Mouse (Mus musculus): ENCODE measurements at regions not wholly inside any gene's neighbourhood (a gene's known extent, or its start where the extent isn't known, plus 50 kb on each side); places are given as distances from the start of the nearest gene placed in this dataset.
A peak's percentile ranks its signal among the peaks of the same experiment; 100 is the strongest.

- Histone ChIP-seq H3K36me3 (ENCODE audit: control insufficient read depth, insufficient read depth, low read length) (no peaks in the 10 kb centered on the region), H3K27me3 (ENCODE audit: control insufficient read depth, insufficient read depth, low read length) (no peaks in the 10 kb centered on the region), H3K9ac (ENCODE audit: low read length) (no peak overlapping the region), H3K9me3 (replicated peaks; ENCODE audit: control insufficient read depth, low read length) (no peaks in the 10 kb centered on the region), H3K4me3 (replicated peaks; ENCODE audit: low read length) (no peak overlapping the region), H3K27ac (ENCODE audit: low read length) (no peak overlapping the region), H3K4me2 (ENCODE audit: low read depth, low read length) (no peak overlapping the region), H3K4me1 (ENCODE audit: control insufficient read depth, insufficient read depth, low read length) (no peaks in the 10 kb centered on the region; the same call in 1 of the 2 replicates)
- peak; percentile 38; the same call in 1 of the 2 replicates for ATAC-seq (ENCODE audit: insufficient read depth, low FRiP score)
- 48% methylated on average over 3 of the region's 3 CpGs for WGBS
Observed at GRCm38 (mm10) chr11:31755858-31756257, 84.2 kb upstream of the Bod1 start.

DNA sequence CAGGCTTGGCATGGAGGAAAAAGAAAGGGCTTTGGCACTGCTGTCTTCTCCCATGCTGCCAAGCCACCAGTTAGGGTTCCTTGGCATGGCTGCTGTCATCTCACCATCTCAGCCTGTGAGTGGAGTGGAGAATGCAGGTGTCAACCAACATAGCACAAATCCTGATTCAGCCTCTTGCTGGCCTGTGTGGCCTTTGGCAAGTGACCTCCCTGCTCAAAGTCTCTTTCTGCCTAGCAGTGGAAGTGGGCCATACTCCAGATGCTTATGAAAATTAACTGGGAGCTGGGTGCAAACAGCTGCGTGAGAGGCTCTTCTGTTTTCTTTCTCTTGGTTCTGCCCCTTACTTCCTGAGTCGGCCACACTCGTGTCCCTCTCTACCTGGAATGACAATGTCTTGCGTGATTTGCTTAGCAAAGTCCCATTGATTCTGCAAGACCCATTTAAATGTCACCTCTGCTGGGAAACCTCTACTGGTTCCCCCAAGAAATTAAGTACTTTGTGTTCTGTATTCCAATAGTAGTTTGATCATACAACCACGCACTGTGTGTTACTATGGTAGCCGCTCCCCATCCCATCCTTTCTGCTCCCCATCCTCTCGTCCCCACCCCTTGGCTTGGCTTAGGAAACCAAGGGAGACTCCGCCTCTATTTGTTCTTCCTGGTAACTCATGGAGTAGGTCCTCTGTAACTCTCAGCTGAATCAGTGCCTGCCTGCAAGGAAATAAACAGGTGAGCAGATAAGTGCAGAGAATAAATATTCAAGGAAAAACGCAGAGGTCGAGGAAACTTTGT, 84.9 kb upstream of the Bod1 start:
- peak; percentile 56; the same call in 1 of the 2 replicates for ATAC-seq (ENCODE audit: insufficient read depth, low FRiP score)
- H3K4me1 ChIP-seq (ENCODE audit: control insufficient read depth, insufficient read depth, low read length): no peaks in the 10 kb centered on the region; the same call in 1 of the 2 replicates
- no peaks in the 10 kb centered on the region for H3K36me3 ChIP-seq (ENCODE audit: control insufficient read depth, insufficient read depth, low read length)
- no peak overlapping the region for H3K4me3 ChIP-seq (replicated peaks; ENCODE audit: low read length)
- peak overlapping the region; percentile 48; the same call in 1 of the 2 replicates for H3K27ac ChIP-seq (ENCODE audit: low read length)
- no peaks in the 10 kb centered on the region for H3K9me3 ChIP-seq (replicated peaks; ENCODE audit: control insufficient read depth, low read length)
- H3K27me3 ChIP-seq (ENCODE audit: control insufficient read depth, insufficient read depth, low read length): no peaks in the 10 kb centered on the region
- H3K4me2 ChIP-seq (ENCODE audit: low read depth, low read length): no peak overlapping the region
- WGBS: 66% methylated on average over 10 of the region's 10 CpGs
- H3K9ac ChIP-seq (ENCODE audit: low read length): no peak overlapping the region

DNA sequence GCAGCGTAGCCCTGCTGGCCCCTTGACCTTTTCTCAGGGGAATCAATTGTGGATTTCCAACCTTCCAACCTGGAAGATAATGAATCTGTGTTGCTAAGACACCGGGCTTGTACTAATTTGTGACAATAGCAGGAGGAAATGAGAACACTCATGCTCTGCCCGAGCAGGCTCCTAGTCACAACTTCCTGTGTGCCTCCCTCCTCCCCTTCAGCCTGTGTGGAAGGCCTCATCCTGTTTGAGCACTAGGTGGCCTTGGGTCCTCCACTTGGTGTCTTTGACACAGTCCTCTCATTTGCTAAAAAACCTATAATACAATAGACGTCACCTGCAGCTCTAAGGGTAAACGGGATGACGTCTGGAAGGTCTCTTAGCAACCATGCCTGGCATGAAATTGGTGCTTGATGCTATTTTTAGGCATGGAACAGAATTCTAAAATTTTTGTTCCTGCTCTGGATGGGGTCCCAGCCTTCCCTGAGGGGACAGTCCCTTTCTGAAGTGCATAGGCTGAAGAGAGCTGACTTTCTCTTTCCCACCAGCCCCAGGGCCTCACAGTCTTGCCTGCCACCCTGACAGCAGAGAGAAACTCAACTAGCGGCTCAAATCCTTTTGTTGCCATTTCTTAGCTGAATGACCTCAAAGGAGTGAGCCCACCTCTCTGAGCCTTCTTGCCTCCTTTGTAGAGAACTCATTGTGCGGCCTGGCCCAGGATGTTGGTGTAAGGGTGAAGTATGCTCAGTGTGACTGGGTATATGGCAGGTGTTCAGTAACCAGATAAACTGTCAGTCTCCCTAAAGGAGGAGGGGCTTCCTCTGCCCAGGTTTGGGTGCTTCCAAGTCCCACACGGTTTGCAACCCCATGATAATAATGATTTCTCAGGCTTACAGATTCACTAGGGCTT, 88.4 kb upstream of the Bod1 start:
- 60% methylated on average over 9 of the region's 9 CpGs for whole genome bisulfite sequencing
- no peak for ATAC-seq (ENCODE audit: insufficient read depth, low FRiP score)
- no peaks in the 10 kb centered on the region; the same call in 1 of the 2 replicates for H3K4me1 ChIP-seq (ENCODE audit: control insufficient read depth, insufficient read depth, low read length)
- H3K36me3 ChIP-seq (ENCODE audit: control insufficient read depth, insufficient read depth, low read length): no peaks in the 10 kb centered on the region
- H3K4me2 ChIP-seq (ENCODE audit: low read depth, low read length): no peak overlapping the region
- no peak overlapping the region for H3K9ac ChIP-seq (ENCODE audit: low read length)
- no peak overlapping the region for H3K27ac ChIP-seq (ENCODE audit: low read length)
- no peaks in the 10 kb centered on the region for H3K9me3 ChIP-seq (replicated peaks; ENCODE audit: control insufficient read depth, low read length)
- no peak overlapping the region for H3K4me3 ChIP-seq (replicated peaks; ENCODE audit: low read length)
- H3K27me3 ChIP-seq (ENCODE audit: control insufficient read depth, insufficient read depth, low read length): no peaks in the 10 kb centered on the region

- Histone ChIP-seq H3K4me3 (replicated peaks; ENCODE audit: low read length) (no peak overlapping the region), H3K9me3 (replicated peaks; ENCODE audit: control insufficient read depth, low read length) (no peaks in the 10 kb centered on the region), H3K36me3 (ENCODE audit: control insufficient read depth, insufficient read depth, low read length) (no peaks in the 10 kb centered on the region), H3K4me1 (ENCODE audit: control insufficient read depth, insufficient read depth, low read length) (no peaks in the 10 kb centered on the region; the same call in 1 of the 2 replicates), H3K9ac (ENCODE audit: low read length) (no peak overlapping the region), H3K27me3 (ENCODE audit: control insufficient read depth, insufficient read depth, low read length) (no peaks in the 10 kb centered on the region), H3K4me2 (ENCODE audit: low read depth, low read length) (no peak overlapping the region), H3K27ac (ENCODE audit: low read length) (no peak overlapping the region)
- 72% methylated on average over 3 of the region's 3 CpGs for WGBS
- no peak for ATAC-seq (ENCODE audit: insufficient read depth, low FRiP score)
Observed at GRCm38 (mm10) chr11:31763856-31764255, 92.2 kb upstream of the Bod1 start.

DNA sequence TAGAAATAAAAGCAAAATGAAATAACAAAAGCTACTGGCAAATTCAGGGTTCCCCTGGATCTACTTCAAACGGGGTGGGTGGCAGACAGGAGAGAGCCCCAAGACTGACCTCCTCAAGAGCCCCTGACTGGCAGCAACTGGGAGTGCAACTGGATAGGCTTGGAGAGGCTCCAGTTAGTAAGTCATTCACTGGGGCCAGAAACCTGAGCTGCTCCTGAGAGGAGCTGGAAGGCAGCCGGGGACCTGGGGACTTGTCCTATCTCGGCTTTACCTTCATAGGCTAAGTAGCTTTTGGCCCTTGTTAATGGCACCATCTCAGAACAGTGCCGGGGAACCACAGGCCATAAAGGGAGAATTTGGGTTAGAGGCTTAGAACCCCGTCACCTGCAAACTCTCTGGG, 94.6 kb upstream of the Bod1 start:
- no peak overlapping the region for H3K4me2 ChIP-seq (ENCODE audit: low read depth, low read length)
- no peak for ATAC-seq (ENCODE audit: insufficient read depth, low FRiP score)
- H3K36me3 ChIP-seq (ENCODE audit: control insufficient read depth, insufficient read depth, low read length): no peaks in the 10 kb centered on the region
- H3K27me3 ChIP-seq (ENCODE audit: control insufficient read depth, insufficient read depth, low read length): no peaks in the 10 kb centered on the region
- no peak overlapping the region for H3K4me3 ChIP-seq (replicated peaks; ENCODE audit: low read length)
- no peak overlapping the region for H3K9ac ChIP-seq (ENCODE audit: low read length)
- WGBS: 87% methylated on average over 5 of the region's 5 CpGs
- H3K4me1 ChIP-seq (ENCODE audit: control insufficient read depth, insufficient read depth, low read length): peaks cover 4% of the 10 kb centered on the region; the same call in 1 of the 2 replicates
- no peak overlapping the region for H3K27ac ChIP-seq (ENCODE audit: low read length)
- no peaks in the 10 kb centered on the region for H3K9me3 ChIP-seq (replicated peaks; ENCODE audit: control insufficient read depth, low read length)

DNA sequence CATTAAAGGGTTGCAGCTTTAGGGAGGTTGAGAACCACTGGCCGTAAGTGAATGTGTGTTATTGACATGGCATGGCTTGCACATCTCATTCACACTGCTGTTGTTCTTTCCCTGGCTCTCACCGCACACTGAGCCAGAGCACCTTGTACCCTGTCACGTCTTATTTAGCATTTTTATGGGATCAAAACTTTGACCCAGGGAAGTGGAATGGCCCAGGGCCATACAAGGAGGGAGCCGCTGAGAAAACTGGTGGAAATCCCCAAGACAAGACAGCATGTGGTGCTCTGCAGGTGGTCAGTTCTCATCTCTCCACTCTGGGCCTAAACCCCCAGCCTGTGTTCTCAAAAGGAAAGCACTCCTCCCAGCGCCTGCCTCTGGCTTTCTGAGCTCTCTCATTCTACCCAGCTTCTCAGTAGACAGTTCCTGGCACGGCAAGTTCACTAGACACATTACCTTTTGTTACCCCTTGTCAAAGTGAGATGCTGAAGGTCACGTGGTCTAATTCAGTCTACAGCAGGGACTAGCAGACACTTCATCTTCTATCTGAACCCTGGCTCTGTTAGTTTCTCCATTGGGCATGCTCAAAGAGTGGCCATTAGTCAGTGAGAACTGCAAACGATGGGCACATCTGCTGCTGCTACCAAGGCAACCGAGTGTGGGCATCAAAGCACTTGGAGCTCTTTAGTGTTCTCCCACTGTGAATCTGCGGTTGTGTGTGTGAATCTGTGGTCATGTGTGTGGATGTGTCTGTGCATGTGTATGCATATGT, 96.2 kb upstream of the Bod1 start:
- no peak for ATAC-seq (ENCODE audit: insufficient read depth, low FRiP score)
- Histone ChIP-seq H3K4me1 (ENCODE audit: control insufficient read depth, insufficient read depth, low read length) (peaks cover 4% of the 10 kb centered on the region; the same call in 1 of the 2 replicates), H3K27ac (ENCODE audit: low read length) (no peak overlapping the region), H3K9ac (ENCODE audit: low read length) (no peak overlapping the region), H3K9me3 (replicated peaks; ENCODE audit: control insufficient read depth, low read length) (no peaks in the 10 kb centered on the region), H3K36me3 (ENCODE audit: control insufficient read depth, insufficient read depth, low read length) (no peaks in the 10 kb centered on the region), H3K4me2 (ENCODE audit: low read depth, low read length) (no peak overlapping the region), H3K27me3 (ENCODE audit: control insufficient read depth, insufficient read depth, low read length) (no peaks in the 10 kb centered on the region), H3K4me3 (replicated peaks; ENCODE audit: low read length) (no peak overlapping the region)
- WGBS: 65% methylated on average over 10 of the region's 10 CpGs

- peak; percentile 66; the same call in 1 of the 2 replicates for ATAC-seq (ENCODE audit: insufficient read depth, low FRiP score)
- H3K4me3 ChIP-seq (replicated peaks; ENCODE audit: low read length): no peak overlapping the region
- H3K9ac ChIP-seq (ENCODE audit: low read length): no peak overlapping the region
- H3K36me3 ChIP-seq (ENCODE audit: control insufficient read depth, insufficient read depth, low read length): no peaks in the 10 kb centered on the region
- H3K4me1 ChIP-seq (ENCODE audit: control insufficient read depth, insufficient read depth, low read length): peaks cover 4% of the 10 kb centered on the region; the same call in 1 of the 2 replicates
- 65% methylated on average over 4 of the region's 4 CpGs for WGBS
- no peak overlapping the region for H3K4me2 ChIP-seq (ENCODE audit: low read depth, low read length)
- H3K27me3 ChIP-seq (ENCODE audit: control insufficient read depth, insufficient read depth, low read length): no peaks in the 10 kb centered on the region
- H3K9me3 ChIP-seq (replicated peaks; ENCODE audit: control insufficient read depth, low read length): no peaks in the 10 kb centered on the region
- no peak overlapping the region for H3K27ac ChIP-seq (ENCODE audit: low read length)
Observed at GRCm38 (mm10) chr11:31769804-31770654, 98.3 kb upstream of the Bod1 start.

DNA sequence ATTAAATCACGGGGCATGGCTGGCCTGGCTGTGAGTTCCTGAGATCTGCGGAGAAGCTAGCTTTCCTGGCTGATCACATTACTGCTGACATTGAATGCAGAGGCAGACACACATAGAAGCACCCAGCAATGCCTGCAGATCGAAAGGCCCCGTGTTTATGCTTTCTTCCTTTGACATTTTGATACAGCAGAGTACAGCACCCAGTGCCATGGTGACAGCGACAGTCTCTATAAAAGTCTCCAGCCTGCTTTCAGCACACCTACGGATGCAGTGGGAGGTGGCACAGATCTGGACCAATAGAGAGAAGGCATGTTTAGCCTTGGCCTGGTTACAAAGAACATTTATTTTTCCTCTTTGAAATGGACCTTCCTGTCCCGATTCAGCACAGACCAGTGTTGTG, 99.2 kb upstream of the Bod1 start:
- Histone ChIP-seq H3K27ac (ENCODE audit: low read length) (no peak overlapping the region), H3K4me1 (ENCODE audit: control insufficient read depth, insufficient read depth, low read length) (peaks cover 4% of the 10 kb centered on the region; the same call in 1 of the 2 replicates), H3K4me3 (replicated peaks; ENCODE audit: low read length) (no peak overlapping the region), H3K36me3 (ENCODE audit: control insufficient read depth, insufficient read depth, low read length) (no peaks in the 10 kb centered on the region), H3K27me3 (ENCODE audit: control insufficient read depth, insufficient read depth, low read length) (no peaks in the 10 kb centered on the region), H3K9me3 (replicated peaks; ENCODE audit: control insufficient read depth, low read length) (no peaks in the 10 kb centered on the region), H3K9ac (ENCODE audit: low read length) (no peak overlapping the region), H3K4me2 (ENCODE audit: low read depth, low read length) (no peak overlapping the region)
- no peak for ATAC-seq (ENCODE audit: insufficient read depth, low FRiP score)
- 72% methylated on average over 7 of the region's 7 CpGs for WGBS

Measured in stomach, embryonic 16.5 days (tissue).